Mouse (Mus musculus): ENCODE measurements around the gene Sppl2c. TPM values are rescaled to one million over a fixed set of nuclear protein-coding genes. Genes with fewer than 3 reads are reported as not detected.

Sppl2c gene
- polyA plus RNA-seq (2015; fragmentation: Nextera tagmentation; extraction: Ambion mirVana) = not detected in 2 replicates

GRCm38 (mm10) chr11:104186135-104186836 is at the start of gene Sppl2c:
TSS of gene Sppl2c (plus strand) at chr11:104186327.
- no peak for DNase-seq (ENCODE audit: low spot score)

- DNase-seq (ENCODE audit: low spot score) = no peak
These were observed 47.2 kb upstream of the Sppl2c start for GRCm38 (mm10) chr11:104138976-104139375.

- DNase-seq (ENCODE audit: low spot score) = no peak
These were observed 41.2 kb upstream of the Sppl2c start for GRCm38 (mm10) chr11:104144930-104145329.

GRCm38 (mm10) chr11:104148787-104149186 is 37.3 kb upstream of the Sppl2c start:
- no peak for DNase-seq (ENCODE audit: low spot score)

DNA sequence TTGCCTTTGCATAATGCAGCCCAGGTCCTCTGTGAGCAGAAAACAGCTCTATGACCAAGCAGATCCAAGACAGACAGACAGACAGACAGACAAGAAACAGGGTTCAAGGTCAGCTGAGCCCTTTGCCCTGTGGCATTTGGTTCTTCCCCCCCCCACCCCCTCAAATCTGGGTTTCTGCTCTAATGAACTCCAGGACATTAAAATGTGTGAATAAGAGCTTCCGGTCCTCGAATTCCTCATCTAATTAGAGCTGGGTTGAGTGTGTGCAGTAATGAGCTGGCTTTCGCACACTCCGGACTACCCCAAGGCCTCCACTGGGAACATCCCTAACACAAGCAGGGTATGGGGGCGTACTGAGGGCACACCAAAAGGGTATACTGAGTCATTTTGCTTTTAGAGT is 35.2 kb upstream of the Sppl2c start:
- no peak for DNase-seq (ENCODE audit: low spot score)

DNA sequence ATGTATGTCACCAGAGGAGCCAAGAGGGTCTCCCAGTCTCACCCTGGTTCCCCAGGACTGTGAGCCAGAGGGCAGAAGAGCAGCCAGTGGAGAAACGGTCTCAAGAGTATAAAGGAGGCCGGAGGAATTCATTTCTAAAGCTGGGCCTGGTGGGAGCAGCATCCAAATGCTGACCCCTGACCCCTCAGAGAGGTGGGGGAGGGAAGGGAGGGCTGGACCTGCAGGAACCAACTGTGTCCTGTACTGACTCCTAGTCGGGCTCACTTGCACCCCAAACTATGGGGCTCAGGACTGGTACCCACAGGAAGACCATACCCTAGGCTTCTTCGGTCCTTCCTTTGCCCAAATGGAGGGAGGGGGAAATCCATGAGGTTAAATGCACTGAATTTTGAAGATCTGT is 31.8 kb upstream of the Sppl2c start:
- DNase-seq (ENCODE audit: low spot score) = no peak

DNA sequence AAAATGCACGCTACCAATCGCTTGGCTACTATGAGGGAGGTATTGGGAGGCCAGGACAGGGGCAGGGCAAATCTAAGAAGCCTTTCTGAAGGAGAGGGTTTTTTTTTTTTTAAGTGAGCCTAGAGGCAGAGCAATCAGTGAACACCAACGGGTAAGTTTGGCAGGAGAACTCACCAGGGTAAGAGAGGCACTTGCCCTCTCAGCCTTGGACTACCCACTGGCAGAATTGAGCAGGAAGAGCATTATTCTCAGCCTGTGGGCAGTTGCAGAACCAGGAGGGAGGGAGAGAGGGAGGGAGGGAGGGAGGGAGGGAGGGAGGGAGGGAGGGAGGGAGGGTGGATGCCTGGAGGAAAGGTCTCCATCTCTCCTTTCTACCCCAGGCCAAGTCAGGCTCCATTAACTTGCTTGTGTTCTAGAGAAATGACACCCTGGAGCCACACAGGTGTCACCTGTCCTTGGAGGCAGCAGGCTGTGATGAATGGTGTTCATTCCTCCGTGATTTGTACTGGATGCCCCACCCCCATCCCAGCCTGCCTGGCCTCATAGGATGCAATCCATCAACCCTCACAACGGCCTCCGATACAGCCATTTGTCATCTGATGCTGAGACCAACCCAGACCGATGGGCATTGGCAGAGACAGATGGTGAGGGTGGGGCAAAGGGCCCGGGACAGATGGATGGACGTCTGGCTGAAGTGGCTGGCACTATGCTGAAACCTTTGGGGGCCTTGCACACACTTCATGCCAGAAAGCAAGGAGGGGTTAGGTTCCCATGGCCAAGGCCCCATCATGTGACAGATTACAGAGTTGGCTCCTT is 31.1 kb upstream of the Sppl2c start:
- no peak for DNase-seq (ENCODE audit: low spot score)

GRCm38 (mm10) chr11:104155899-104156298 is 30.2 kb upstream of the Sppl2c start:
- no peak for DNase-seq (ENCODE audit: low spot score)

- no peak for DNase-seq (ENCODE audit: low spot score)
These were observed 29.7 kb upstream of the Sppl2c start for GRCm38 (mm10) chr11:104156391-104156790.

- DNase-seq (ENCODE audit: low spot score) = no peak
These were observed 28.4 kb upstream of the Sppl2c start for GRCm38 (mm10) chr11:104157603-104158259.

- DNase-seq (ENCODE audit: low spot score) = no peak
These were observed 27.7 kb upstream of the Sppl2c start for GRCm38 (mm10) chr11:104158260-104158907.

DNA sequence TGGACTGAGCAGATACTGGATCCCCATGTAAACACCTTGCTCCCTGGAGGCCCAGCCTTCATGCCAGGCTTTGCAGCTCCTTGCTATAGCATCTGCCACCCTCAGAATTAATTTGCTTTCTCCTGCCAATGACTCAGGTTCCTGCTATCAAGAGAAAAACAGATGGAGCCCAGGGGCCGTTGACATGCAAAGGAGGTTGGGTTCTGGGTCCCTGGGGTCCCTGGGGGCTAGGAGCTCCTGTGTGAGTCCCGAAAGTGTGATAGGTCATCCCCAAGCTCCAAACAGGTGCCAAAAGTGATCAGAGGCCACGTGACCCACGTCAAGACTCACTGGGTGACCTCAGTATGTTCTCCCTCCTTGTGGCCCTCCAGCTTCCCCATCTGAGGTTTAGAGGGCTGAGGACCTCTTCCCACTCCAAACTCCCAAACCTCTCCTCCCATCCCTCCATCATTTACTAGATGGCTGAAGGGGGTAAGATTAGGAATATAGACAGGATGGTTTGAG is 26.3 kb upstream of the Sppl2c start:
- DNase-seq (ENCODE audit: low spot score) = no peak

DNA sequence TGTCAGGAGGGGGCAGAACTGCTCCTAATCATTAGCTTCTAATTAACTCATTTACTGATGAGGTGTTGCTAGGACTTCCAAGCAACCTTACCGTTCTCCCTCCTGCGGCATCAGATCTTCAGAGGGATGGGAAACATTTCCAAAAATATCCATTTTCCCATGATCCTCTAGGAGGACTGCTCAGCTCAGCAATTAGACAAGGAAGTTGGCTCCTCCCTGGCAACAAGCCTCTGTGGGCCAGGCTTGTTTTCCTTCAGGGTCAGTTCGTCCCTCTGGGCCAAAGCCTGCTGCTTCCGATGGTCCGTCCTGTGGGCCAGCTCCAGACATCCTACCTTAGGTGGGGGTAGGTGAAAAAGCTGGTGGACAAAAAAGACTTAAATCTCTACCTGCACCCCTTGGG is 25.0 kb upstream of the Sppl2c start:
- DNase-seq (ENCODE audit: low spot score) = no peak

DNA sequence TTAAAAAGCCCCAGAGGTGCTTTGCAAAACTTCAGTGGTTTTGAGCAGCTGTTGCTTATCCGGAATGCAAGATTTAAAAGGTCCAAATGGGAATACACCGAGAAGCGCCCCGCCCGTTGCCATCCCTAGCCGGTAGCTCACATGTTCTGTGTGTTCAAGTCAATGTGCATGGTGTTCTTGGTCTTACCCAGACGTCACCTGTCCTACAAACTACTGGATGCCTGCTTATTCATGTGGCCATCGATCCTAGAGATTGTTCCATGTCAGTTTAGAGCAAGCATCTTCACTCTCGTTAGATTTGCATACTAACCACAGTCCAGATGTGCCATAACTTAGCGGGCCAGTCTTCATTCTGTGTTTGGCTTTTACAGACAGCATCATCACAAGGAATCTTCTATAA is 21.9 kb upstream of the Sppl2c start:
- DNase-seq (ENCODE audit: low spot score) = no peak

DNA sequence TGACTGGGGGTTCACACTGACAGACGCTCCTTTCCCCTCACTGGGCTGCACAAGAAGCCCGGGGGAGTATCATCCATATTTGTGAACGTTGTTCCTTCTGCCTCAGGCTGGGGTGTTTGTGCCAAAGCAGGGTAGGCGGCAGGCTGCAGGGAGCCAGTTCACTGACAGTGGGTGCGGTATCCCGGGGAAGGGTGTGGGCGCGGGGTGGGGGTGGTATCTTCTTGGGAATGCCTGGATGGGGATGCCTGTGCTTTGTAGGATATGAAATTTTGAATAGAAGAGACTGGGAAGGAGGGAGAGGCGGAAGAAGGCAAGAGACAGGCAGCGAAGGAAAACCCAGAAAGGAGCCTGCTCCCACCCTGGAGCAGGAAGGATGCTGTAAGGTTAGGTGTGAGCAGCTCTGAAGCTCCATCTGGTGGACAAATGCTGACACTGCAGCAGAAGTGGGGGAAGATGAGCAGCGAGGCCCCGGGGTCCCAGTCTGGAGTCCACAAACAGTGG is 14.8 kb upstream of the Sppl2c start:
- peak; percentile 30 for DNase-seq (ENCODE audit: low spot score)

GRCm38 (mm10) chr11:104178893-104179292 is 7.2 kb upstream of the Sppl2c start:
- no peak for DNase-seq (ENCODE audit: low spot score)

GRCm38 (mm10) chr11:104179804-104180203 is 6.3 kb upstream of the Sppl2c start:
- DNase-seq (ENCODE audit: low spot score) = no peak

- DNase-seq (ENCODE audit: low spot score) = no peak
These were observed 4.0 kb upstream of the Sppl2c start for GRCm38 (mm10) chr11:104182141-104182540.

DNA sequence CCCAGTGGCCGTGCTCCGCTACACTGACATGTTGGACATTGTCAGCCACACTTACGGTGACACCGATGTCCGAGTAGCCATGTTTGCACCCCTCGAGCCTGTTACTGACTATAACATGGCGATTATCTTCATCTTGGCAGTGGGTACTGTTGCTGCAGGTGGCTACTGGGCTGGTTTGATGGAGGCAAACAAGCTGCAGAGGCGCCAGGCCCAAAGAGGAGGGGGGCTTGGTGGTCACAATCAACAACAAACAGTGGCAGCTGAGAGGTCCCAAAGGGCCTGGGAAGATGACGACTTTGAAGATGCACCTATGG is 667 bp downstream of the Sppl2c start:
- no peak for DNase-seq (ENCODE audit: low spot score)

DNA sequence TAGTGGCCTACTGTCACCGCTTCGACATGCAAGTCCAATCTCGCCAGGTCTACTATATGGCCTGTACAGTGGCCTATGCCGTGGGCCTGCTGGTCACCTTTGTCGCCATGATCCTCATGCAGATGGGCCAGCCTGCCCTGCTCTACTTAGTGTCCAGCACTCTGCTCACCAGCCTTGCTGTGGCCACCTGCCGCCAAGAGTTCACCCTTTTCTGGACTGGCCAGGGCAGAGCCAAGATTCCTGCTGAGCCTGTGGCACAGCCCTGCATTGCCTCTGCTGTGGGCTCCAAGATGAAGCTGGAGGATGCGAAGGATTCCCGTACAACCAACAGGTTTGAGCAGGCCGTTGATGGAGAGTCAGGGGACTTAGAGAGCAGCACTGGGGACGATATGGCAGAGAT is 1.6 kb downstream of the Sppl2c start:
- no peak for DNase-seq (ENCODE audit: low spot score)

DNA sequence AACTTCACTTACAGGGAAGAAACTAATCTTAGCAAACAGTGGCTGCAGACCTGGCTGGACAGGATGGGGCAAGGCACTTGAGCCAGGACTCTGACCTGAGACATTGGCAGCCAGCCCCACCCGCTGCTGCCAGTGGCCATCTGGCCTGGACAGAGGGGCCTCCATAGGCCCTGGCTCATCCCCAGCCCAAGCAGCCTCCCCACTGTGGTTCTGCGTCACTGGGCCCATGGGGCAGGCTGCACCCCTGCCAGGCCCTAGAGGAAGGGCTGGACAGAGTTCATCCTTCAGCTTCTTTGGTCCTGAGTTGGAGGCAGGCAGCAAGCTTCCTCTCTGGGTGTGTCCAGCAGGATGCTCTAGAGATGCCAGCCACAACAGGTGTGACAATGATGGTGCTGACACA is 3.9 kb downstream of the Sppl2c start:
- DNase-seq (ENCODE audit: low spot score) = no peak
